Mouse (Mus musculus) megakaryocyte-erythroid progenitor cell, adult 5 weeks (primary cell): ENCODE data around the gene Kcnj4. TPM values are rescaled to one million over a fixed set of nuclear protein-coding genes. Genes with fewer than 3 reads are reported as not detected.

Source experiments
- polyA plus RNA-seq: library from polyadenylated mRNA; stranded (reverse); fragments of >175 nt; gene quantifications from 2 replicates; pipeline ENCODE4 v1.2.3, GENCODE M21; 2012

Kcnj4 gene
- polyA plus RNA-seq = not detected in 2 replicates

DNA sequence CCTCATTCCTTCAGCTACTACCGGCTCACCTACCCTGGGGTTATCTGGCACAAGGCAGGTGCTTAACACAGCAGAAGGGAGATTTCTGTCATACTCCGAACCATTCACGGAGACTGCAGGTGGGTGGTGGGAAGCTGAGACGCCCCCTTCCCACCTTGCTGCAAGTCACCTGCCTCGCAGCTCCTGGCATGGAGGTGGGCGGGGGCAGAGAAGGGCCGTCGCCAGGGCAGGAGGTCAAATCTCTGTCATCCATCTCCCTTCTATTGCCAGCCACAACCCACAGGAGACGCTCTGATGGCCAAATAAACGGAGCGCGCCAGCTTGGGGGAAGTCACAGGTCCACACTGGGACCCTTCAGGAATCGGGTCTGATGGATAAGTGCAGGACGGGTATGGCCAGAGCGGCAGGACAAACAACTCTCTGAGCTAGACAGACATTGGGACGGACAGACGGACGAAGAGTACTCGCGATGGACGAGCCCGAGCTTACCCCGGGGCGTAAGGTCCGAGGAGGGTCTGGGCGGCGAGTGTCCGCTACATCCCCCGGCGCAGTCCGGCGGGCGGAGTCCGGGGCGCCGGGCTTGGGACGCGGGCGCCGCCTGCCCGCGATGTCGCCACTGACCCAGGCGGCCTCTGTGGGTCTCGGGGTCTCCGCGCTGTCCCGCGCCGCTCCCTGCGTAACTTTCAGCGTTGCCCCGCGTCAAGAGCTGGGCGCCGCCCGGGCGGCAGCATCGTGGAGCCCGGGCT is at the start of gene Kcnj4:
Kcnj4 (minus strand) TSS at position 535 of the 746 bp plus-strand sequence.

DNA sequence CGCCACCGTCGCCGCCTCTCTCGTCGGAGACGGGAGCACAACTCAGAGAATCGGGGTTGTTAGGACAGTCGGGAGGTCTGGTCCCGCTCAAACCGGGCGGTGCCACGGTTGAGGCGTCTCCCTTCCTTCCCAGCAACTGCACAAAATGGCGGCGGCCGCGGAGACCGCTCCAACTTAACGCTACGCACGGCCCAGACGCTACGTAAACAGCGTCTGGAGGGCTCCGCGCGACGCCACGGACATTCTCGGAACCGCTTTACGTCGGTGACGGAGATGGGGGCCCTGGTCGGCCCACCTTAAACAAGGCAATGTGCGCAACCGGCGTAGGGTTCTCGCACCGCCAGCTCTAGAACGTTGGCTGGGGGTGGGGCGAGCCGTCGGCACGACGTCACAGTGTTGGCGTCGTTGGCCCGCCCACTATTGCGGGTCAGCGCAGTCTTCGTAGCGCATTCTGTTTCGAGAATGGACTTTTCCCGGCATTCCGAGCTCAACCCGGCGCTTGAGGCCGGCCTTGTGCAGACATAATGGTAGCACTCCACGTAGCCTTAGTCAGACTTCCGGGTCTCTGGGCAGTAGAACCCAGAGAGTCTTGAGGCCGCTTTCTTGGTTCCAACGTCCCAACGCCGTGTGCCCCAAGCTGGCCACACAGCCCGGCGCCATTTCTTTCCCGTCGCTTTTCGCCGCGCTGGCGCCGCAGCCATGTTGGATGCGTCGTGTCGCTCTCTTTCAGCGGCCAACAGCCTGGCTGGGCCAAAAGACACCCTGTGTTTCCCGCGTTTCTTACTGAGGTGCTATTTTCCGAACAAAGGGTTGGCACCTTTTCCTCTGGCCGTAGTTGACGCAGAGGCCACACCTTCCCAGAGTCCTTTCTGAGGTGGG is 41.6 kb upstream of the Kcnj4 start, which contains the start of gene Ddx17:
Ddx17 (minus strand) TSS at position 332 of the 879 bp plus-strand sequence.

DNA sequence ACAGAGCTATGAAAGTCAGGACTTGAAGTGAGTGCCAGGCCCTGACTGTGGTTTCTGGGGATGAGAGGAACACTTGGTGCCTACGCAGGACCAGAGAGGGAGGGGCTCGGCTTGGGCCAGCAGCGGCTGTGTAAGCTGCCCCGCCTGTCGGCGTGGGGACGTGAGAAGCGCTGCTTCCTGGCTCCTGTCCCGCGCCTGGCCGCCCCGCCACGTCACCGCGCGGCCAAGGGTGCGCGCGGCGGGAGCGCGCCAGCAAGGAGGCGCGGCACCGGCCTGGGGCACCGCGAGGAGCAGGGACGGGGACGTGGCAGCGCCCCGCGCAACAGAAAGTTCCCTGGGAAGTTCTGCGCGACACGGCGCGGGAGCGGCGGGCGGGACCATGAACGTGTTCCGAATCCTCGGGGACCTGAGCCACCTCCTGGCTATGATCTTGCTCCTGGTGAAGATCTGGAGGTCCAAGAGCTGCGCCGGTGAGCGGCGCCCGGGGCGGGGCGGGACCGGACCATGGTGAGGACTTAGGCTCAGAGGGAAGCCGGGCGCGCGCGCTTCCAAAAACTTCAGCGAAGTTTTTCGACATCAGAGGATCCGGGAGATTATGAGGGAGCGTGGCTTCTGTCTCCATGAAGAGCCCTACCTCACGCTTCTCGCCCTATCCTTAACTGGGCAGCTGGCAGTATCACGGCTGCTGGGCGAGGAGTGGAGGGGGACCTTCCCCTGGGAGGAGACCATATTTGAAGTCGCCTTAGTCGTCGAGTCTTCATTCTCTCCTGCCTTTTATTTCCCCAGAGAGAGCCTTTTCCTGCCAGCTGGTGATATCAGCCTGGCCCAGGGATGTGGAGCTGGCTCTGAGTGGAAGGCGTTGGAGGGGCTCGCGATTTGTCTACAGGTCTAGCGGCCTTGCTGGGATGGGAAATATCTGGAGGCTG is 11.4 kb upstream of the Kcnj4 start, which contains the start of gene Kdelr3:
Kdelr3 (plus strand) TSS at position 241 of the 926 bp plus-strand sequence.

DNA sequence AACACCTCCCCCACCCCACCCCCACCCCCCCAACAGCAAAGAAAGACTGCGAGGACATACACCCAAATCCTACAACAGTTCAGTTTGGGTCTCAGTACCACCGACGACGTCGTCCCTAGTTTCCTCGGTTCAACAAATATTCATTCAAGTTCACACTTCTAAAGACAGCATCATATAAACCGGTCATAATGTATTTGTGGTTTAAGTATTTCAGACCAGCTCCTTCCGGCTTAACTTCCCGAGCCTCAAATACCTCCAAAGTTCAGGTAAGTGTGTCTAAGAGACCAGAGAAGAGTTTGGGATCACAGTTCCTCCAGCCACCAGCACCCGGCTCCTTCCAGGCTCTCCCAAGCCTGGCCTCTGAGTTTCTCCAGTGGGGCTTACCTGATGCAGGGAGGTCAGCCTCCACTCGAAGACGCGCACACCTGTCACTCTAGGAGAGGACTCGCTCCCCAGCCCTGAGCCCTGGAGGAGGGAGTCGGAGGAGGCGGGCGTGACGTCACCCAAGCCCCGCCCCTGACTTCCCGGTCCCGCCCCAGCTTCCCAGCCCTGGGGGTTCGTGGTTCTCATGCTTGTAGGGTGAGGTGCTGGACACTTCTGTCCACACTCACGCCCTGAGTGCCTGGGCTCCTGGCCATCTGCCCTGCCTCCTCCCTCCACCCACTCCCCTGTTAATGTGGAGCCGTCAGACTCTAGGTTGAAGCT is 49.8 kb downstream of the Kcnj4 start, which contains the start of gene Csnk1e:
Csnk1e (minus strand) TSS at position 461 of the 705 bp plus-strand sequence.

Other genes with a start within 250 kb of the Kcnj4 start
- gene Baiap2l2, start 219.7 kb downstream of the Kcnj4 start, polyA plus RNA-seq = 1.5 TPM in 2 replicates
- 25.5 and 39.2 TPM in 2 replicates for gene Pla2g6, start 176.9 kb downstream of the Kcnj4 start, polyA plus RNA-seq
- gene Maff, start 158.6 kb downstream of the Kcnj4 start, polyA plus RNA-seq = 34.6 and 40.8 TPM in 2 replicates
- gene Tmem184b, start 101.7 kb downstream of the Kcnj4 start, polyA plus RNA-seq = 62.5 and 64.0 TPM in 2 replicates
- 104 and 129 TPM in 2 replicates for gene Csnk1e, start 49.7 kb downstream of the Kcnj4 start, polyA plus RNA-seq
- 0.09 and 0.10 TPM in 2 replicates for gene Kdelr3, start 11.2 kb upstream of the Kcnj4 start, polyA plus RNA-seq
- 52.5 and 61.6 TPM in 2 replicates for gene Ddx17, start 41.5 kb upstream of the Kcnj4 start, polyA plus RNA-seq
- gene Dmc1, start 99.9 kb upstream of the Kcnj4 start, polyA plus RNA-seq = 0.32 and 0.35 TPM in 2 replicates
- gene Fam227a, start 153.7 kb upstream of the Kcnj4 start, polyA plus RNA-seq = 0.09 and 0.74 TPM in 2 replicates
- 86.1 and 92.5 TPM in 2 replicates for gene Cby1, start 154.0 kb upstream of the Kcnj4 start, polyA plus RNA-seq
- gene Tomm22, start 165.6 kb upstream of the Kcnj4 start, polyA plus RNA-seq = 117 and 125 TPM in 2 replicates
- gene Josd1, start 182.7 kb upstream of the Kcnj4 start, polyA plus RNA-seq = 18.6 and 18.7 TPM in 2 replicates
- 103 and 127 TPM in 2 replicates for gene Gtpbp1, start 185.6 kb upstream of the Kcnj4 start, polyA plus RNA-seq
- gene Sun2, start 237.3 kb upstream of the Kcnj4 start, polyA plus RNA-seq = 376 and 440 TPM in 2 replicates